Mouse (Mus musculus): ENCODE data around the gene Gm21083. TPM values are rescaled to one million over a fixed set of nuclear protein-coding genes. Genes with fewer than 3 reads are reported as not detected.
"Not testable (repeated sequence)": the region's sequence is repeated elsewhere in the genome, so short reads cannot be mapped to it uniquely, and the experiment has no call there.

Gm21083 gene
- total RNA-seq, 2 experiments from 2014 or later = not detected

GRCm38 (mm10) chr5:15616195-15616594 lies 39.1 kb downstream of the Gm21083 start:
- intact Hi-C loops (cut with DNase I); DNase-seq (ENCODE audit: low spot score in 2 of 2): not testable (repeated sequence)

- intact Hi-C loops (cut with DNase I); DNase-seq (ENCODE audit: low spot score in 2 of 2): not testable (repeated sequence)
Measured at GRCm38 (mm10) chr5:15618764-15619163, 41.6 kb downstream of the Gm21083 start, which contains the start of gene Speer4d. Speer4d (plus strand) TSS chr5:15619064.

DNA sequence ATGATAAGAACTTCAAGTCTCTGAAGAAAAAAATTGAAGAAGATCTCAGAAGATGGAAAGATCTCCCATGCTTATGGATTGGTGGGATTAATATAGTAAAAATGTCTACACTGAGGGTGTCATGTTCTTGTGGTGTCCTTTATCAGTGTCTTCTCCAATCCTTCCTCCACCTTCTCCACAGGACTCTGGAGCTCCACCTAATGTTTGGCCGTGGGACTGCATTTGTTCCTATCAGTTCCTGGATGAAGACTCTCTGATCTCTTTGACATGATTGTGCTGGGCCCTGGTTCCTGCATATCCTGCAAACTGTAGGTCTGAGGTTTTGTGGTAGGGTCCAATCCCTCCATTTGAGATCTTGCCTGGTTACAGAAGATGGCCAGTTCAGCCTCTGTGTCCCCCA lies 51.0 kb downstream of the Gm21083 start:
- DNase-seq (ENCODE audit: low spot score in 2 of 2); intact Hi-C loops (cut with DNase I): not testable (repeated sequence)

DNA sequence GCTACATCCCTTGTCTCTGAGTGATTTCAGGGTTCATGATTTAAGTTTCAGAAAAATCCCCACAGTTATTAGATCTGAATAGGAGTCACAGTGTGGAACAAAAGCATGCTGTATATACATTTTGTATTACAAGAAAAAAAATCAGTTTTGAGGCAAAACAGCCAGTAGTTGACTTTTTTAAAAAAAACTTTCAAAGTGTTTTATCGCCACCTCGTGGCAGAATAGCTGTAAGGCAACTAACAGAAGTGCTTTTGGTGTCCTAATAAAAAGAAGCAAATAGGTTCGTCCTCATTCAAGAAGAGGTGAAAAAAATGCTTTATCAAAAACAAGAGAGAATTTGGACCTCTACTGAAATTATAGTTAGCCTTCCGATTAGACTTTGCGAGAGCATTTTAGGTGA lies 52.9 kb downstream of the Gm21083 start:
- peak in 1 of 2 experiments; percentile 9 for DNase-seq (ENCODE audit: low spot score in 2 of 2)
- intact Hi-C loops (cut with DNase I) = not testable (repeated sequence)

Other genes with a start within 250 kb of the Gm21083 start
- not detected for gene Gm21149, start 100.8 kb upstream of the Gm21083 start, total RNA-seq (2021)
- not detected for gene Gm21190, start 48.1 kb upstream of the Gm21083 start, total RNA-seq (2021)
- not detected for gene Speer4d, start 41.7 kb downstream of the Gm21083 start, total RNA-seq (2021)
- not detected for gene 4930572O03Rik, start 79.7 kb downstream of the Gm21083 start, total RNA-seq (2021)
- gene Speer4c, start 136.9 kb downstream of the Gm21083 start, total RNA-seq (2021) = not detected

Measured in left cerebral cortex, postnatal 25 days (tissue).